ENCODE assay signal across 15 mouse cellular contexts in genomic region chr11:58029869-58030268, GRCm38 (mm10).
"Had no signal": no experiment of that assay in that cellular context is flagged by ENCODE, and none has a peak within 500 bp of the region (broad histone marks: within the 10 kb centered on the region; RNA-seq: fewer than 3 reads in every experiment).

No protein-coding gene starts in this region.

- H3K27ac ChIP-seq: intestine, embryonic 15.5 days; left cerebral cortex, adult 2 months; limb, embryonic 10.5 days; midbrain, embryonic 15.5 days; neural tube, embryonic 12.5 days; stomach, embryonic 15.5 days had no signal

- H3K27me3 ChIP-seq: intestine, embryonic 15.5 days; midbrain, embryonic 15.5 days; neural tube, embryonic 12.5 days; stomach, embryonic 15.5 days had no signal

- H3K4me1 ChIP-seq: midbrain, embryonic 15.5 days had no signal

- ATAC-seq: intestine, embryonic 15.5 days; midbrain, embryonic 15.5 days had no signal

- H3K36me3 ChIP-seq: midbrain, embryonic 15.5 days; neural tube, embryonic 12.5 days; stomach, embryonic 15.5 days had no signal

- H3K9ac ChIP-seq: intestine, embryonic 15.5 days; midbrain, embryonic 15.5 days; neural tube, embryonic 12.5 days; stomach, embryonic 15.5 days had no signal

- H3K9me3 ChIP-seq: intestine, embryonic 15.5 days; limb, embryonic 10.5 days; midbrain, embryonic 15.5 days; neural tube, embryonic 12.5 days; stomach, embryonic 15.5 days had no signal

- H3K4me2 ChIP-seq: intestine, embryonic 15.5 days; midbrain, embryonic 11.5 days; midbrain, embryonic 15.5 days; neural tube, embryonic 12.5 days; stomach, embryonic 15.5 days had no signal

- H3K4me3 ChIP-seq: intestine, embryonic 15.5 days; left cerebral cortex, adult 2 months; limb, embryonic 10.5 days; midbrain, embryonic 15.5 days; neural tube, embryonic 12.5 days; stomach, embryonic 15.5 days had no signal

- DNase-seq: kidney, adult 18-20 months; kidney, postnatal 10 days; kidney, postnatal 4 days; lung, adult 18-20 months; right cerebral cortex, postnatal 4 days; spleen, adult 18-20 months; thymus, adult 2 months; thymus, postnatal 36 days had no signal
